Mouse (Mus musculus) lung, postnatal 25 days (tissue): ENCODE data around the gene Lsp1.

Experiments used
- DNase-seq: peaks from one replicate; pipeline ENCODE4 v3.0.0; 2022; ENCODE audit warnings: low spot score

The Lsp1 gene

DNA sequence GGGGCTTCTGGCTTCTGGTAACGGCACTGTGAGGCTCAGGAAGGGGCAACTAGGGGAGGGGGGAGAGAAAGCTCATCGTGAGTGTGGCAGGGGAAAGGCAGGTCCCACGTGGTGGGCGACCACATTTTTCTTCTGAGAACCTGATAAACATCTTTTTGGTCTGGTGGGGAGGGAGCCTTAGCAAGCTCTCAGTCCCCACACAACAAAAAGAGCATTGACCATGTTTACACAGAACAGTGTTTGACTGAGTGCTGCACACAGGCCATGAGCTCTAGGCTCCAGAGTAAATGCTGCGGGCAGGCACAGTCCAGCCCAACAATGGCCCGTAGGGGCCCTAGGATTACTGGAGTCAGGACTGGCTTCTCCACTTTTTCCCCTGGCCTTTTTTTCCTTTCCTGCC lies 78.2 kb downstream of the Lsp1 start:
- no peak for DNase-seq

DNA sequence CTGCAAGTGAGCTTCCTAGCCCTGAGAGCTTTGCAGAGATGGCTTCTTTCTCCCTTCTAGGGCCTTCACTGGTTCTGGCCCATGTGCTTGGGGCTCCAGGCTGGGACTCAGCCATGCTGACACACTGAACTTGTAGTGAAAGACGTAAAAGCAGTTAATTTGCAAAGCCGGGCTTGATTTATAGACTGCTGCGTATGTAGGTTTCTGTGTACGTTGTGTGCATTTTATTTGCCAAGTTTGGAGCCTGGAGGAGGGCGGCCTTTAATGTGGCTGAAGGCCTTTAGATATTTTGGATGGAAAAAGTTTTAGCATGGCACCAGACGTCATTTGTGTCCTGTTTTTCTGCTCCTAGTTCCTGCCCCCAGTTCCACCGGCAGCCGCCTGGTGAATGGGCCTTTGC lies 79.2 kb downstream of the Lsp1 start:
- no peak for DNase-seq

DNA sequence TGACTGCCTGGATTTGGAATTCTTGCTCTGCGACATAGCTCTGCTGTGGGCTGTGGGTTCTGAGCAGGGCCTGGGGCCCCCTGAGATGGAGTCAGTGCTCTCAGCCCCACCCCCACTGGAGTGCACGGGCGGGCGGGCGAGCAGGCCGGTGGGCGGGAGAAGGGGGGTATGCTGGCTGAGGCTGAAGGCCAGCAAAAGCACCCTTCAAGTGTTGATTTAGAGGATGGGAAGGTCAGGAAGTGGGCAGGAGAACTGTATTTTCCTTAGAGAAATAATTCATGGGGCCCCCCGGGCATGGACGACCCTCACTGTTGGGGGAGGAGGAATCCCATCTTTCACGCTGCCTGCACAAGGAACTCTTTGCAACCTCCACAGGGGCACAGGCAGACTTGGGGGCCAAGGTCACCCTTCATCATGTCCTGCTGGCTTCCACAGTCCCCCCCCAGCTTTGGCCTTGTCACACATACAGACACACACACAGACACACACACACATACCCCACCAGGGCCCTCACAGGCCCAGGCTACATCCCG lies 82.2 kb downstream of the Lsp1 start:
- DNase-seq, result no peak
